Mouse (Mus musculus) intestine, embryonic 15.5 days (tissue): ENCODE results near the gene Arid5b. TPM values are rescaled to one million over a fixed set of nuclear protein-coding genes. Genes with fewer than 3 reads are reported as not detected.

ENCODE experiments used
- ATAC-seq: fragments of 200-750 bp; cut with Nextera tagmentation; 2 replicates; pipeline ENCODE4 v1.8.0; 2017; ENCODE audit warnings: moderate TSS enrichment, moderate library complexity
- H3K27ac ChIP-seq: fragments of 300-500 bp; sonication (generic); 2 replicates; pipeline ENCODE4 v1.5.1; 2015; ENCODE audit warnings: mild to moderate bottlenecking, inconsistent platforms
- H3K27me3 ChIP-seq: fragments of 300-500 bp; sonication (generic); replicated peaks from 2 replicates; pipeline ENCODE4 v1.6.1; 2015; ENCODE audit warnings: inconsistent platforms
- H3K36me3 ChIP-seq: fragments of 300-500 bp; sonication (generic); 2 replicates; pipeline ENCODE4 v1.6.1; 2015; ENCODE audit warnings: inconsistent platforms
- H3K4me1 ChIP-seq: fragments of 300-500 bp; sonication (generic); replicated peaks from 2 replicates; pipeline ENCODE4 v1.6.1; 2015; ENCODE audit warnings: inconsistent platforms
- H3K4me2 ChIP-seq: fragments of 300-500 bp; sonication (generic); replicated peaks from 2 replicates; pipeline ENCODE4 v1.6.1; 2015; ENCODE audit warnings: mild to moderate bottlenecking, inconsistent platforms
- H3K4me3 ChIP-seq: fragments of 300-500 bp; sonication (generic); replicated peaks from 2 replicates; pipeline ENCODE4 v1.5.1; 2015; ENCODE audit warnings: inconsistent platforms
- H3K9ac ChIP-seq: fragments of 300-500 bp; sonication (generic); 2 replicates; pipeline ENCODE4 v1.6.1; 2015; ENCODE audit warnings: inconsistent platforms
- H3K9me3 ChIP-seq: fragments of 300-500 bp; sonication (generic); 2 replicates; pipeline ENCODE4 v1.6.1; 2016; ENCODE audit warnings: inconsistent platforms
- WGBS: fragments of 180-500 bp; shearing (Covaris S2); methylation state at CpG from one replicate; pipeline ENCODE4 v1.1.7; 2015; 5-methylcytosine and 5-hydroxymethylcytosine counted together
- polyA plus RNA-seq: library from polyadenylated mRNA; unstranded; fragments of >200 nt; fragmentation: Nextera tagmentation; extraction: Ambion mirVana; gene quantifications from 2 replicates; pipeline ENCODE4 v1.2.1, GENCODE M21; 2015

Arid5b gene
- polyA plus RNA-seq, 1 experiment from 2014 or later = 29.0 TPM

DNA sequence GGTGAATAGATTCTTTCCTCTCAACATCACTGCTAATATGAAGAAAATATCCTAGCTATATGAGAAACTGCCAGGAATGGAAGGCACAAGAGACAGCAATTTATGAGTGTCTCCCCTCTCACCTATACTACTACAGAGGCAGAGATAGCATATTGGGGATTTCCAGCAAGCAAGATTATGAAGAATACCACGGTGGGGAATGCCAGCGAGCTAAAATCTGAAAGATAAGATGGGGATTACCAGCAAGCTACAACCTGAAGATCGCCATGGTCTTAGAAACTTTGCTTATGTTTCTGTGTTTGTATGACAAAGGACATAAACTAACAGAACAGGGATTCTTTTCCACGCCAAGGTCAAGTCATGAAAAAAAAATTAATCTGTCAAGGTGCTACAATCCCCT, 155.1 kb downstream of the Arid5b start:
- WGBS = 91% methylated on average over 4 of the region's 4 CpGs
- Histone ChIP-seq H3K4me2 (no peak overlapping the region), H3K27me3 (no peaks in the 10 kb centered on the region), H3K9me3 (no peaks in the 10 kb centered on the region), H3K9ac (no peak overlapping the region), H3K4me1 (no peaks in the 10 kb centered on the region; the same call in 1 of the 2 replicates), H3K27ac (no peak overlapping the region), H3K4me3 (no peak overlapping the region), H3K36me3 (peaks cover 17% of the 10 kb centered on the region)
- ATAC-seq = no peak

DNA sequence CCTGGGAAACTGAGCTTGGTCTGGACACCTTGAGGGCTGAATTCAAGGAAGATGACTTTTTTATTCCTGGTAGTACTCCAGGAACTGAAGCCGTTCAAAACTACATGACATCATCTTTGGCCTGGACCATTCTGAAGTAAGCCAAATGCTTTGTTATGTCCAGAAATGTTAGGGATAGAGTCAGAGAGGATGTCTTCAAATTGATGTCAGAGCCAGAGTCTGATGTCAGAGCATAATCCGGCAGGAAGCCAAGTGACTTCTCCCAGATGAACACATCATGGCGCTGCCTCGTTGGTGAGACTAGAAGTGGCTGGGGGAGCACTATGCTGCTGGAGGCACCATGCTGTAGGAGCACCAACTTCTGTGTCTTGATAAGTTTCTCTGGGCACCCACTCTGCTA, 156.6 kb downstream of the Arid5b start:
- 82% methylated on average over 4 of the region's 4 CpGs for WGBS
- Histone ChIP-seq H3K27me3 (no peaks in the 10 kb centered on the region), H3K27ac (no peak overlapping the region), H3K36me3 (peaks cover 17% of the 10 kb centered on the region), H3K4me3 (no peak overlapping the region), H3K9me3 (no peaks in the 10 kb centered on the region), H3K4me1 (no peaks in the 10 kb centered on the region), H3K9ac (no peak overlapping the region), H3K4me2 (no peak overlapping the region)
- no peak for ATAC-seq

DNA sequence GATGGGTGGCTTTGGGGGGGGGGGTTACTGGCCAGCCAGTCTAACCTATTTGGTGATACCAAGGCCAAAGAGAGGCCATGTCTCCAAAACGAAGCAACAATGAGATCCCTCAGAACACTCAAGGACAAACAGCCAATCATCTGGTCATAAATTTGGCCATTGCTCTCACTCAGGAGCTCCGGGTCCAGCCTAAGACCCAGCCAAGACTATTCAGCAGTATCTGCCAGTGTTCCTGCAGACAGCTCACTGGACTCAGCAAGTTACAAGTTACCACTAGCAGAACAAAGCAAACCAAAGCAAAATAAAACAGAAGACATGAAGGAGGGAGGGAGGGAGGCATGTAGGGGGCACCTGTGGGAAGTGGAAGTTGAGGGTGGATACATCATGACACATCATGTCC, 157.3 kb downstream of the Arid5b start:
- H3K9ac ChIP-seq = no peak overlapping the region
- 89% methylated on average over 2 of the region's 2 CpGs for WGBS
- no peak overlapping the region for H3K27ac ChIP-seq
- no peak overlapping the region for H3K4me2 ChIP-seq
- H3K4me1 ChIP-seq = no peaks in the 10 kb centered on the region
- H3K9me3 ChIP-seq = no peaks in the 10 kb centered on the region
- H3K4me3 ChIP-seq = no peak overlapping the region
- no peak for ATAC-seq
- peaks cover 17% of the 10 kb centered on the region for H3K36me3 ChIP-seq
- H3K27me3 ChIP-seq = no peaks in the 10 kb centered on the region

DNA sequence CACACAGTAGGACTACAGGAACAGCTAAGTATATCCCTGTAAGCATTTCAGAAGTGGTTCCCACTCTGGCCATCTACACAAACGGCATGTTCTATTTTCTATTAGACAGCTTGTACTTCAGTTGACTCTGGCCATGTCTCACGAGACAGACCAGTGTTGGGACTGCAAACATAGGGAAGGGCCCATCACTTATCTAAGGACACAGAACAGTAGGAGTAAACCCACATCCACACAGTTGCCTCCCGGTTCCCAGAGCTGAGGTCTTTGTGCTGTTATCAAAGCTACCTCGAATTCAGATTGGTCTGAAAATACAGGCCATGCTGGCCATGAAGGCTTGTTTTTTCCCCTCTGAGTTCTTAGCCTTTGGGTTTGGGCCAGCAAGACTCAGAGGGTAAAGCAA, 158.5 kb downstream of the Arid5b start:
- H3K27ac ChIP-seq = no peak overlapping the region
- no peak overlapping the region for H3K9ac ChIP-seq
- no peak overlapping the region for H3K4me2 ChIP-seq
- no peak for ATAC-seq
- H3K4me3 ChIP-seq = no peak overlapping the region
- peaks cover 17% of the 10 kb centered on the region for H3K36me3 ChIP-seq
- no peaks in the 10 kb centered on the region for H3K9me3 ChIP-seq
- WGBS = 85% methylated on average over 4 of the region's 4 CpGs
- no peaks in the 10 kb centered on the region for H3K27me3 ChIP-seq
- no peaks in the 10 kb centered on the region for H3K4me1 ChIP-seq

DNA sequence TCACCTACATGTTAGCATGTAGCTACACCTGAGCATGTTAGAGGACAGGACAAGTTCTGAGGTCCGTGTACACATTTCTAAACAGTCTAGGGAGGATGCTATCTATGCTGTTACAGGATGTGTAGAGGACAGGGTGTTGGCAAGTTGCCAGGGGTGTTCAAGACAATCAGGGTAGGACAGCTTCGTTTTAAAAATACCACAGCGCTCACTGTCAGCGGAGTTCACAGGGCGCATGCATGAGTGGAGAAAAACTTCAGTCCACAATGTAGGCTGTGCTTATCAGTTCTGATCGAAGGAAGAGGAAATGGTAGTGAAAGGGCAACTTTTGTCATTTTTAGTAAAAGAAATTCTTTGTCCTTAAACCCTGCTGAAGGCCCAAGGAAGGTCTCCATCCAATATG, 159.3 kb downstream of the Arid5b start:
- Histone ChIP-seq H3K9me3 (no peaks in the 10 kb centered on the region), H3K4me3 (no peak overlapping the region), H3K4me1 (no peaks in the 10 kb centered on the region), H3K4me2 (no peak overlapping the region), H3K36me3 (peaks cover 17% of the 10 kb centered on the region), H3K27ac (no peak overlapping the region), H3K9ac (no peak overlapping the region), H3K27me3 (no peaks in the 10 kb centered on the region)
- 67% methylated on average over 6 of the region's 6 CpGs for WGBS
- ATAC-seq = no peak

DNA sequence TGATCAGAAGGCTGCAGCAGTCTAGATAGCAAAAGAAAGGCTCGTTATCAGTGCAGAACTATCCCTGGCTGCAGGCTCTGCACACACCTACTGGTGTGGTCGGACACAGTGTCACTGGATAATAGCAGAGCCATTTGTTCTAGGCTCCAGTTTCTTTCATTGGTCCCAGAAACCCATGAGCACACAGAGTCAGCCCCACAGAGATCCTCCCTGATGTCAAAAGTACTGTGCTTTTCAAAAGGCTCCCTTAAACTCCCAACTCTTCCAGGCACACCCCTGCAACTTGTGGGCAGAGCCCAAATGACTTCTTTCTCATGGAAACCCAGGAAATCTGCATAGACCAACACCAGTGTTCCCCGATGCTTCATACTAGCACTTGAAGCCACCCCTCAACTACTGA, 163.6 kb downstream of the Arid5b start:
- H3K4me2 ChIP-seq = no peak overlapping the region
- 91% methylated on average over 3 of the region's 3 CpGs for WGBS
- H3K36me3 ChIP-seq = no peaks in the 10 kb centered on the region; the same call in 1 of the 2 replicates
- H3K9ac ChIP-seq = no peak overlapping the region
- no peak overlapping the region for H3K27ac ChIP-seq
- ATAC-seq = no peak
- H3K27me3 ChIP-seq = no peaks in the 10 kb centered on the region
- H3K4me1 ChIP-seq = 0 out of 2 replicates have a peak, but pooled peaks cover 2% of the 10 kb centered on the region
- no peaks in the 10 kb centered on the region for H3K9me3 ChIP-seq
- no peak overlapping the region for H3K4me3 ChIP-seq

DNA sequence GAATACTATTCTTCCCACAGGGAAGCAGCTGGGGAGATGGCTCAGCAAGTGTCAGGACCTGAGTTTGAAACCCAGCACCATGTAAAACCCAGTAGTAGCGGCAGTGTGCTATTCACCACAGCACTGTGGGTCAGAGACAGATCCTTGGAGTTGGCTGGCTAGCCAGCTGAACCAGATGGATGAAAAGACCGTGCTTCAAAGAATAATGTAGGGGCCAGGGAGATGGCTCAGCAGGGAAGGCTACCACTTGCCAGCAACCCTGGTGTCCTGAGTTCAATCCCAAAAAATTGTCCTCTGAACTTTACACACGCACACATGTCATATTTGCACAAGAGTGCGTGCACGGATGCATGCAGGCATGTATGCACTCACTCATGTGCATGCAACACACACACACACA, 164.9 kb downstream of the Arid5b start:
- Histone ChIP-seq H3K27me3 (no peaks in the 10 kb centered on the region), H3K4me3 (no peak overlapping the region), H3K4me2 (no peak overlapping the region), H3K4me1 (0 out of 2 replicates have a peak, but pooled peaks cover 2% of the 10 kb centered on the region), H3K27ac (no peak overlapping the region), H3K36me3 (no peaks in the 10 kb centered on the region; the same call in 1 of the 2 replicates), H3K9ac (no peak overlapping the region), H3K9me3 (no peaks in the 10 kb centered on the region)
- no peak for ATAC-seq
- WGBS = 97% methylated on average over 5 of the region's 5 CpGs

DNA sequence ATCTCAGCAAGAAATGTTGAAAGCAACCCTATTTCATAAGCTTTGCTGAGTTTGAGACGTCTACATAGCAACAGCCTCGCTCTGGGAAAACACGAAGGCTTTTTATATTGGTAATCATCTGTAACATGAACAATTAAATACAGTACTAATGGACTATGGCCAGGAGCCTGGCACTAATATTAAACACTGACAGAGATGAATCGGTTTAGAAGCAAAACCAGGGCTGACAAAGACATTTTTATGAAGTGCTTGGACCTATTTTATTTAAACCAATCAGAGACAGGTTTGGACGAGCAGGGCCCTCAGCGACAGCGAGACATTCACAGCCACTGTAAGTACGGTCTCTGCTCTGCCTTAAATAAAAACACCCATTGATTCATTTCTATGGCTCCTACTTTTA, 165.6 kb downstream of the Arid5b start:
- Histone ChIP-seq H3K27me3 (no peaks in the 10 kb centered on the region), H3K36me3 (no peaks in the 10 kb centered on the region; the same call in 1 of the 2 replicates), H3K4me1 (0 out of 2 replicates have a peak, but pooled peaks cover 2% of the 10 kb centered on the region), H3K4me3 (no peak overlapping the region), H3K4me2 (no peak overlapping the region), H3K9ac (no peak overlapping the region), H3K9me3 (no peaks in the 10 kb centered on the region), H3K27ac (no peak overlapping the region)
- WGBS = 74% methylated on average over 8 of the region's 8 CpGs
- ATAC-seq = no peak

DNA sequence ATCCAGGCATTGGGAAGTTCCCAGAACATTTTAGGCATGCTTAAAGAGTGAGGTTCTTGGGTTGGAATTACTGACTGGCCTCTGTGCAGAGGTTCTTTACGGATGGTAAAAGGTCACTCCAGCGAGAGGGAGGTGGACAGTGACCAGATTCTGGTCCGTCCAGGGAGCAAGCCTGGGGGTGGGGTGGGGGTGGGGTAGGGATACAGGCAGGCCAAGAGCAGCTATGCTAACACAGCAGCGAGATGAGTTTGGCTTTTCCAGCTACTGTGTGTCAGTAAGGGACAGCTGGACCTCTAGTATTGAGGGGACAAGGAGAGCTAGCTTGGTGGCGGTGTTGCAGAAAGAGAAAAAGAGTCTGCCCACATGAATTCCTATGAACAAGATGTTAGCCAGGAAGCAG, 167.9 kb downstream of the Arid5b start:
- Histone ChIP-seq H3K4me3 (no peak overlapping the region), H3K27me3 (no peaks in the 10 kb centered on the region), H3K9ac (no peak overlapping the region), H3K4me1 (peaks cover 6% of the 10 kb centered on the region; the same call in 1 of the 2 replicates), H3K36me3 (no peaks in the 10 kb centered on the region; the same call in 1 of the 2 replicates), H3K9me3 (no peaks in the 10 kb centered on the region), H3K4me2 (no peak overlapping the region), H3K27ac (peak overlapping the region; percentile 27; the same call in 1 of the 2 replicates)
- ATAC-seq = no peak
- 67% methylated on average over 5 of the region's 5 CpGs for WGBS

DNA sequence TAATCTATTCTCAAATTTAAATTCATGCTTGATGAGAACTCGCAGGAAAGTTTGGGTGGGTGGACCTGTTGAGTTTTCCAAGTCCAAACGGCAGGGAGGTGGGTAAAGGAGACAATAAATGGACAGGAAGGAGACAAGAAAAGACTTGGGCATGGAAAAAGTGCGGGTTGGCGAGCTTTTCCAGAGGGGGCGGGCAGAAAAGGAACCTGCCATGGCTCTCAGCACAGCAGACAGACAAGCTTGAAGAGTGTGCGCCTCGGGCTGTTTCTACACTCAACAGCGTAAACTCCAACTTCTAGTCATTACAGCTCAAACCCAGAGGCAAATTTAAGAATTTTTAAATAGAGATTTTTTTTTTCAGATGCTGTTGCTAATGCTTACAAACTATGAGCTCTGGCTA, 168.4 kb downstream of the Arid5b start:
- Histone ChIP-seq H3K9ac (no peak overlapping the region), H3K4me1 (peaks cover 7% of the 10 kb centered on the region; the same call in 1 of the 2 replicates), H3K4me3 (no peak overlapping the region), H3K4me2 (no peak overlapping the region), H3K9me3 (no peaks in the 10 kb centered on the region), H3K36me3 (no peaks in the 10 kb centered on the region; the same call in 1 of the 2 replicates), H3K27ac (no peak overlapping the region), H3K27me3 (no peaks in the 10 kb centered on the region)
- no peak for ATAC-seq
- 74% methylated on average over 8 of the region's 8 CpGs for WGBS

DNA sequence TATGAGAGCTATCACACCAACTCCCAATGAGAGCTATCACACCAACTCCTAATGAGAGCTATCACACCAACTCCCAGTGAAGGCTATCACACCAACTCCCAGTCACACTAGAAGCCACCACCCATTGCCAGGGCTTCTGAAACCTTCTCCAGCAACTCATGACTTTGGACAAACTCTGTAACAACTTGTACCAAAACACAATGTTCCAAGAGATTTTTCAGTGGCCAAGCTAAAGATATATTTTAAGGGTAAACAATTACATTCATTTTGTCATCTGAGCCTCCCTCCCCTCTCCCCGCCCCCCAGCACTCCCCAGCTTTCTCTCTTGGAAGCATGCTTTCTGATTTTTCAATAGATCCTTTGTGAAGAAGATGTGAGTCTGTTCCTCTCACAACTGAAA, 168.9 kb downstream of the Arid5b start:
- no peak overlapping the region for H3K4me3 ChIP-seq
- H3K27ac ChIP-seq = no peak overlapping the region
- no peaks in the 10 kb centered on the region for H3K9me3 ChIP-seq
- H3K36me3 ChIP-seq = no peaks in the 10 kb centered on the region
- H3K4me1 ChIP-seq = peaks cover 8% of the 10 kb centered on the region
- no peak for ATAC-seq
- no peaks in the 10 kb centered on the region for H3K27me3 ChIP-seq
- 83% methylated on average over 1 of the region's 1 CpGs for WGBS
- no peak overlapping the region for H3K9ac ChIP-seq
- no peak overlapping the region for H3K4me2 ChIP-seq

DNA sequence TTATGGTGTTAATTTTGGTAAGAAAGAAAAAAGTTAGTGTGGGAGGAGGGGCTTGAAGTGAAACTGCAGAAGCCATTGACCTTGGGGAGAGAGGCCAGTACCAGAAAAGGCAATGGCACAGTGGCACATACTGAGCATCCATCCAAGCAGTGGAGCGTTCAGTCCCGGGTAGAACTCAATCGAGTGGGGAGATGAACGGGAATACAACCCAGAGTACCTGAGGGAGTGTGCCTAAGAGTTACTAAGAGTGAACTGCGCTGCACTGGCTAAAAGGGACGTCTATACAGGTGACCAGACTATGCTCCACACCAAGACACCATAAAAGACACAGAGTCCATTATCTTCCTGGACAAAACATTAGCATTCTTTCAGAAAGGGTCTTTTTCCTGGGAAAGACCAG, 170.8 kb downstream of the Arid5b start:
- Histone ChIP-seq H3K9me3 (no peaks in the 10 kb centered on the region), H3K4me3 (no peak overlapping the region), H3K9ac (no peak overlapping the region), H3K4me2 (no peak overlapping the region), H3K36me3 (no peaks in the 10 kb centered on the region), H3K27me3 (no peaks in the 10 kb centered on the region), H3K27ac (no peak overlapping the region), H3K4me1 (peaks cover 13% of the 10 kb centered on the region)
- ATAC-seq = no peak
- WGBS = 90% methylated on average over 6 of the region's 6 CpGs

DNA sequence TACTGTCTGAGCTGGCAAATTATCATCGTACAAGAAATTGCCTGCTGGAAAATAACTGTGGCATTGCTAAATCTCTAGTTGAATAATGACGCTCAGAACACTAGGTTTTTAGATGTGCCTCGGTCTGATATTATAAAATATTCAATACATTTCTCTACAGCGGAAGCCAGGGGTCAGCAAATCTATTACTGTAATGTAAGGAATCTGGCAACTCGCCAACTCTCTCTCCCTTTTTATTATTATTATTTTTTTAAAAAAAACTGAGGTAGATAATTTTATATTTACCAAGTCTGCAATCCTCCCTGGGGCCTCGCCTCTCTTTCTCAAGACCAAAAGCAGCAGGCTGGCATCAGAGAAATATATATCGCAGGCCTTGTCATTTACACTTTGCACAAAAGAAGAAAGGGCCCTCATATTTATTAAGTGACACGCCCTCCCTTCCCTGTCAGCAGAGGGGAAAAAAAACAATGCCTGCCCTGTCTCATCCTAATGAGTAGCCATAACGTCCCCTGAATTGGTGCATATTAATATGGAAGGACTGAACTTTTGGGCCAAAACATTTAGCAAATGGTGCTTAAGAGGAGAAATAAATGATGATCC, 172.1 kb downstream of the Arid5b start:
- Histone ChIP-seq H3K9me3 (no peaks in the 10 kb centered on the region), H3K4me1 (peaks cover 13% of the 10 kb centered on the region), H3K36me3 (no peaks in the 10 kb centered on the region), H3K27ac (0 out of 2 replicates have a peak overlapping the region, but pooled peaks have one; percentile 17), H3K4me3 (no peak overlapping the region), H3K27me3 (no peaks in the 10 kb centered on the region), H3K4me2 (no peak overlapping the region), H3K9ac (no peak overlapping the region)
- 55% methylated on average over 9 of the region's 9 CpGs for WGBS
- no peak for ATAC-seq
